Comparison of ENCODE assay signal across 8 mouse cellular contexts in the genomic region with DNA sequence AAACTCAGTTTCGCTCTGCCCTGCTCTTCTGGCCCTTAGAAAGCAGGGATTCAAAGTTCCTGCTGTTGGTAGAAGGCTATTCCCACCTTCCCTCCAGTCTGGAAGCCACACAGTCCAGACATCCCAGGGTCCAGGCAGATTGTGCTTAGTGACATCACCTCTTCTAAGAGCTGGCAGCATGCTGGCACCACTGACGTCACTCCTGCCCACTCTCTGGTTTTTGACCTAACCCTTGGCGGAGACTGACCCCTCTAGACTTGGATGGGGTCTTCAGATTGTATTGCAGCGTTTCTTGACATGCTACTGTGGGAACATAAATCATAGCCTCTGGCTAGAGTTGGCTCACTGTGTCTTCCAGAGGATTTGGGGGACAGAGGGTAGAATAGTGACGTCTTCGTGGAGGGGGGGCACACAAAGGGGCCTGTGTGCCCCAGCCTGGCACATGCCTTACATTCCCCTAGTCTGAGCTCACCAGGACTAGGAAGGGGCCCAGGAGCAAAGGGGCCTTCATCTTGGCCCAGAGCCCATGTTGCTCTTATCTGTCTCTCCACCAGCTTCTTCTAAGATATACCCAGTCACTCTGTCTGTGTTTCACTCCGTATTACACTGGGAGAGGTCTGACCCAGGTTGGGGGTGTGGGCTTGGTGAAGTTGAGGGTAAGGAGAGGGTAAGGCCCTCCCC. TPM values are rescaled to one million over a fixed set of nuclear protein-coding genes. Genes with fewer than 3 reads are reported as not detected.
A peak's percentile ranks its signal among the peaks of the same experiment; 100 is the strongest.
DNase-seq lines count a peak whose midpoint lies in the region; ATAC-seq lines count a peak whose summit lies in the region.

No protein-coding gene starts in this region.

- 45% methylated on average over 7 of the region's 7 CpGs for WGBS in embryonic facial prominence, embryonic 15.5 days
- WGBS in limb, embryonic 12.5 days: 55% methylated on average over 7 of the region's 7 CpGs
- WGBS in stomach, embryonic 16.5 days: 45% methylated on average over 7 of the region's 7 CpGs

- peak overlapping the region; percentile 92 for H3K4me2 ChIP-seq in embryonic facial prominence, embryonic 15.5 days (replicated peaks)
- H3K4me2 ChIP-seq in limb, embryonic 12.5 days: peak overlapping the region; percentile 92
- peak overlapping the region; percentile 89 for H3K4me2 ChIP-seq in stomach, embryonic 16.5 days (ENCODE audit: low read depth, low read length)

- peak; percentile 59 for DNase-seq in retina, postnatal 1 day
- DNase-seq in retina, embryonic 14.5 days (ENCODE audit: low spot score): no peak
- no peak for DNase-seq in embryo, embryonic 11 days
- no peak for DNase-seq in kidney, adult 9 months

- ATAC-seq in embryonic facial prominence, embryonic 15.5 days (ENCODE audit: insufficient number of reproducible peaks, low FRiP score, low TSS enrichment, low read depth): no peak
- no peak for ATAC-seq in limb, embryonic 12.5 days (ENCODE audit: insufficient number of reproducible peaks, insufficient read depth, low FRiP score, low TSS enrichment, low read depth)
- 0 out of 2 replicates have a peak, but pooled peaks have one; percentile 1 for ATAC-seq in stomach, embryonic 16.5 days (ENCODE audit: insufficient read depth, low FRiP score)
- no peak for ATAC-seq in activated CD4-positive, CD25-positive, alpha-beta regulatory T cell, adult 4 months

- H3K9me3 ChIP-seq in embryonic facial prominence, embryonic 15.5 days (replicated peaks): no peaks in the 10 kb centered on the region
- H3K9me3 ChIP-seq in limb, embryonic 12.5 days: no peaks in the 10 kb centered on the region
- no peaks in the 10 kb centered on the region for H3K9me3 ChIP-seq in stomach, embryonic 16.5 days (replicated peaks; ENCODE audit: control insufficient read depth, low read length)

- H3K9ac ChIP-seq in embryonic facial prominence, embryonic 15.5 days: no peak overlapping the region
- H3K9ac ChIP-seq in limb, embryonic 12.5 days (replicated peaks): peak overlapping the region; percentile 63
- H3K9ac ChIP-seq in stomach, embryonic 16.5 days (ENCODE audit: low read length): peak overlapping the region; percentile 77

- peaks cover 47% of the 10 kb centered on the region for H3K4me1 ChIP-seq in embryonic facial prominence, embryonic 15.5 days
- H3K4me1 ChIP-seq in limb, embryonic 12.5 days (replicated peaks): peaks cover 41% of the 10 kb centered on the region
- peaks cover 25% of the 10 kb centered on the region for H3K4me1 ChIP-seq in stomach, embryonic 16.5 days (ENCODE audit: control insufficient read depth, insufficient read depth, low read length)

- H3K27me3 ChIP-seq in embryonic facial prominence, embryonic 15.5 days: peaks cover 17% of the 10 kb centered on the region
- H3K27me3 ChIP-seq in limb, embryonic 12.5 days: peaks cover 66% of the 10 kb centered on the region
- H3K27me3 ChIP-seq in stomach, embryonic 16.5 days (ENCODE audit: control insufficient read depth, insufficient read depth, low read length): no peaks in the 10 kb centered on the region

- H3K27ac ChIP-seq in embryonic facial prominence, embryonic 15.5 days (replicated peaks): peak overlapping the region; percentile 81
- H3K27ac ChIP-seq in limb, embryonic 12.5 days: peak overlapping the region; percentile 23; the same call in 1 of the 2 replicates
- peak overlapping the region; percentile 81 for H3K27ac ChIP-seq in stomach, embryonic 16.5 days (ENCODE audit: low read length)

- H3K36me3 ChIP-seq in embryonic facial prominence, embryonic 15.5 days: peaks cover 21% of the 10 kb centered on the region; the same call in 1 of the 2 replicates
- peaks cover 19% of the 10 kb centered on the region for H3K36me3 ChIP-seq in limb, embryonic 12.5 days
- no peaks in the 10 kb centered on the region for H3K36me3 ChIP-seq in stomach, embryonic 16.5 days (ENCODE audit: control insufficient read depth, insufficient read depth, low read length)

- peak overlapping the region; percentile 64 for H3K4me3 ChIP-seq in embryonic facial prominence, embryonic 15.5 days (replicated peaks)
- H3K4me3 ChIP-seq in limb, embryonic 12.5 days (replicated peaks): peak overlapping the region; percentile 55
- H3K4me3 ChIP-seq in stomach, embryonic 16.5 days (replicated peaks; ENCODE audit: low read length): peak overlapping the region; percentile 63

RNA-seq across cellular contexts. Expression of a gene that starts 1.6 kb away (rescaled TPM):
- 38.7 and 42.1 TPM in 2 replicates for polyA plus RNA-seq in embryonic facial prominence, embryonic 15.5 days (2015; fragmentation: Nextera tagmentation; extraction: Ambion mirVana)
- polyA plus RNA-seq in limb, embryonic 12.5 days (2016; fragmentation: Nextera tagmentation; extraction: Ambion mirVana): 18.0 and 18.1 TPM in 2 replicates
- polyA plus RNA-seq in stomach, embryonic 16.5 days (2015; fragmentation: Nextera tagmentation; extraction: Ambion mirVana): 53.6 and 56.9 TPM in 2 replicates
- polyA plus RNA-seq in activated CD4-positive, CD25-positive, alpha-beta regulatory T cell, adult 4 months (2017; shearing (Covaris generic)): under 1 TPM in 1 of 2 experiments, not detected in 1; 0.16 TPM

RNA-seq across cellular contexts. Expression of a gene that starts 22.6 kb away (rescaled TPM):
- polyA plus RNA-seq in embryonic facial prominence, embryonic 15.5 days (2015; fragmentation: Nextera tagmentation; extraction: Ambion mirVana): 68.0 and 69.8 TPM in 2 replicates
- polyA plus RNA-seq in limb, embryonic 12.5 days (2016; fragmentation: Nextera tagmentation; extraction: Ambion mirVana): 89.6 and 91.4 TPM in 2 replicates
- polyA plus RNA-seq in stomach, embryonic 16.5 days (2015; fragmentation: Nextera tagmentation; extraction: Ambion mirVana): 42.3 and 50.6 TPM in 2 replicates
- polyA plus RNA-seq in activated CD4-positive, CD25-positive, alpha-beta regulatory T cell, adult 4 months (2017; shearing (Covaris generic)): 1 to 10 TPM; 3.2 to 7.9 TPM

RNA-seq across cellular contexts. Expression of a gene that starts 22.6 kb away (rescaled TPM):
- 0.27 and 0.46 TPM in 2 replicates for polyA plus RNA-seq in embryonic facial prominence, embryonic 15.5 days (2015; fragmentation: Nextera tagmentation; extraction: Ambion mirVana)
- polyA plus RNA-seq in limb, embryonic 12.5 days (2016; fragmentation: Nextera tagmentation; extraction: Ambion mirVana): 0.08 and 0.17 TPM in 2 replicates
- 0.19 and 0.21 TPM in 2 replicates for polyA plus RNA-seq in stomach, embryonic 16.5 days (2015; fragmentation: Nextera tagmentation; extraction: Ambion mirVana)
- not detected for polyA plus RNA-seq in activated CD4-positive, CD25-positive, alpha-beta regulatory T cell, adult 4 months (2017; shearing (Covaris generic))

RNA-seq across cellular contexts. Expression of a gene that starts 28.8 kb away (rescaled TPM):
- 5.3 and 6.0 TPM in 2 replicates for polyA plus RNA-seq in embryonic facial prominence, embryonic 15.5 days (2015; fragmentation: Nextera tagmentation; extraction: Ambion mirVana)
- polyA plus RNA-seq in limb, embryonic 12.5 days (2016; fragmentation: Nextera tagmentation; extraction: Ambion mirVana): 0.84 TPM in 1 of 2 replicates, not detected in the other
- 2.4 and 2.5 TPM in 2 replicates for polyA plus RNA-seq in stomach, embryonic 16.5 days (2015; fragmentation: Nextera tagmentation; extraction: Ambion mirVana)
- not detected for polyA plus RNA-seq in activated CD4-positive, CD25-positive, alpha-beta regulatory T cell, adult 4 months (2017; shearing (Covaris generic))

RNA-seq across cellular contexts. Expression of a gene that starts 34.3 kb away (rescaled TPM):
- polyA plus RNA-seq in embryonic facial prominence, embryonic 15.5 days (2015; fragmentation: Nextera tagmentation; extraction: Ambion mirVana): 0.08 and 0.20 TPM in 2 replicates
- polyA plus RNA-seq in limb, embryonic 12.5 days (2016; fragmentation: Nextera tagmentation; extraction: Ambion mirVana): 0.29 and 0.40 TPM in 2 replicates
- polyA plus RNA-seq in stomach, embryonic 16.5 days (2015; fragmentation: Nextera tagmentation; extraction: Ambion mirVana): 0.08 and 0.20 TPM in 2 replicates
- not detected for polyA plus RNA-seq in activated CD4-positive, CD25-positive, alpha-beta regulatory T cell, adult 4 months (2017; shearing (Covaris generic))

Comparison
In these comparisons a context has a peak if more than half of its experiments do, and no peak if none do; other contexts are left out.
1. H3K27ac ChIP-seq: peak in every context shown above with its lines; median percentile 81 in embryonic facial prominence, embryonic 15.5 days; 81 in stomach, embryonic 16.5 days; 23 in limb, embryonic 12.5 days.
2. RNA of a gene that starts 1.6 kb away (polyA plus RNA-seq): 53.6 to 56.9 TPM in stomach, embryonic 16.5 days, 38.7 to 42.1 TPM in embryonic facial prominence, embryonic 15.5 days and 18.0 to 18.1 TPM in limb, embryonic 12.5 days; 0.16 TPM in activated CD4-positive, CD25-positive, alpha-beta regulatory T cell, adult 4 months; every median in the first group is over 10 times any median in the second.
3. Peak in every context shown above with its lines, with median percentiles within 50 percentile points of each other: H3K4me2 ChIP-seq and H3K4me3 ChIP-seq.